Mouse (Mus musculus) midbrain, embryonic 14.5 days (tissue): ENCODE results near the gene Hivep2. TPM values are rescaled to one million over a fixed set of nuclear protein-coding genes. Genes with fewer than 3 reads are reported as not detected.

Experiments
- ATAC-seq: fragments of 200-750 bp; cut with Nextera tagmentation; 2 replicates; pipeline ENCODE4 v1.8.0; 2017; ENCODE audit warnings: moderate number of reproducible peaks, moderate library complexity; ENCODE audit not compliant: low FRiP score, low TSS enrichment
- DNase-seq: peaks from one replicate; pipeline ENCODE4 v3.0.0-alpha.2; 2015
- H3K27ac ChIP-seq: fragments of 300-500 bp; sonication (generic); replicated peaks from 2 replicates; pipeline ENCODE4 v1.5.1; 2014; ENCODE audit warnings: mild to moderate bottlenecking, low read depth, low read length, moderate library complexity
- H3K27me3 ChIP-seq: fragments of 300-500 bp; sonication (generic); 2 replicates; pipeline ENCODE4 v1.6.1; 2014; ENCODE audit warnings: low read length, control low read depth, mixed read lengths; ENCODE audit not compliant: control insufficient read depth, insufficient read depth
- H3K36me3 ChIP-seq: fragments of 300-500 bp; sonication (generic); 2 replicates; pipeline ENCODE4 v1.6.1; 2014; ENCODE audit warnings: low read length, control low read depth; ENCODE audit not compliant: control insufficient read depth, insufficient read depth
- H3K4me1 ChIP-seq: fragments of 300-500 bp; sonication (generic); 2 replicates; pipeline ENCODE4 v1.6.1; 2014; ENCODE audit warnings: mild to moderate bottlenecking, antibody characterized with exemption, low read length, control low read depth; ENCODE audit not compliant: control insufficient read depth, insufficient read depth
- H3K4me2 ChIP-seq: fragments of 300-500 bp; sonication (generic); 2 replicates; pipeline ENCODE4 v1.6.1; 2014; ENCODE audit warnings: mild to moderate bottlenecking, low read length, moderate library complexity
- H3K4me3 ChIP-seq: fragments of 300-500 bp; sonication (generic); replicated peaks from 2 replicates; pipeline ENCODE4 v1.5.1; 2014; ENCODE audit warnings: low read depth, low read length
- H3K9ac ChIP-seq: fragments of 300-500 bp; sonication (generic); replicated peaks from 2 replicates; pipeline ENCODE4 v1.6.1; 2014; ENCODE audit warnings: mild to moderate bottlenecking, low read length, moderate library complexity
- H3K9me3 ChIP-seq: fragments of 300-500 bp; sonication (generic); 2 replicates; pipeline ENCODE4 v1.6.1; 2016; ENCODE audit warnings: low read length, control low read depth, mixed read lengths; ENCODE audit not compliant: control insufficient read depth
- WGBS: fragments of 180-500 bp; shearing (Covaris S2); extraction: QIAGEN DNeasy Blood & Tissue Kit; methylation state at CpG from one replicate; pipeline ENCODE4 v1.1.7; 2014; 5-methylcytosine and 5-hydroxymethylcytosine counted together
- polyA plus RNA-seq: library from polyadenylated mRNA; unstranded; fragments of >200 nt; fragmentation: Nextera tagmentation; extraction: Ambion mirVana; gene quantifications from 2 replicates; pipeline ENCODE4 v1.2.1, GENCODE M21; 2014

Gene Hivep2
- polyA plus RNA-seq, 1 experiment from 2014 or later = 12.8 TPM

DNA sequence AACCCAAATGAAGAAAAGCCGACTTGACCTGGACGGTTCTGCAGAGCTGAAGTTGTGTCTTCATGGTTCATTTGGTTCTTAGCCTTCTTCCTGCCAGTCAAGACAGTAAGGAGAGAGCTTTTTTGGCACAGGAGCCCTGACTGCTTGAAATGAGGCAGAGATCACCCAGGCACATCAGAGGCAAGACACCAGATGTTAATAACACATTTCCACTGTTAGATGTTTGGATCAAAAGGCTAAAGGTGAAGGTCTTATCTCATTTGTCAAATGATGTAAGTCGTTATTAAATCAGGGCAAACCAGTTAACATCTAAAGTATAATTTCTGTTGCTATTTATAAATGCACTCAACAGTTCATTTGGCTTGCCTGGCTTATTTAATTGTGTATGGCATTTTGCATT, 22.2 kb upstream of the Hivep2 start:
- DNase-seq (no peak), ATAC-seq (no peak)
- H3K4me1 ChIP-seq = no peaks in the 10 kb centered on the region

DNA sequence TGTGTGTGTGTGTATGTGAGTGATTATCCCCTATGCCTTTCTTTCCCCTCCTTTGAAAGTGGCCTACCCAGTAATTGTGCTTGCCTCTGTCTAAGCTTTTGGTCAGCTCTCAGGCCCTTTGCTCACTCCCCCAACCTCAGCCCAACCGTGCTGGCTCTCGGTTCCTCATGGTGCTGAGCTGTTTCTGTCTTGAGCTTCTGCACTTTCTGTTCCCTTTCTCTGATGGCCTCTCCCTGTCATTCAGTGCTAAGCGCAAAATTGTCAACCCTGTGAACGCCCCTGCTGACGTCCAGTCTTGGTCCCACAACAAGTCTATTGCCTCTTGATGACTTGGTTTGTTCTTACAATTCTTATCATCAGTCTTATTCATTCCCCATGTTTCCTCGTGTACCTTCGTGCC, 19.4 kb upstream of the Hivep2 start:
- no peak for ATAC-seq
- 82% methylated on average over 7 of the region's 7 CpGs for WGBS
- Histone ChIP-seq H3K9me3 (no peaks in the 10 kb centered on the region), H3K27ac (no peak overlapping the region), H3K27me3 (no peaks in the 10 kb centered on the region), H3K4me3 (no peak overlapping the region), H3K4me2 (no peak overlapping the region), H3K9ac (no peak overlapping the region), H3K4me1 (no peaks in the 10 kb centered on the region), H3K36me3 (no peaks in the 10 kb centered on the region)
- no peak for DNase-seq

More for the DNA sequence above, 22.2 kb upstream of the Hivep2 start:
- Histone ChIP-seq H3K27ac (no peak overlapping the region), H3K4me3 (no peak overlapping the region), H3K36me3 (no peaks in the 10 kb centered on the region), H3K9ac (no peak overlapping the region), H3K4me2 (no peak overlapping the region), H3K9me3 (no peaks in the 10 kb centered on the region), H3K27me3 (no peaks in the 10 kb centered on the region)
- WGBS = 64% methylated on average over 3 of the region's 3 CpGs

DNA sequence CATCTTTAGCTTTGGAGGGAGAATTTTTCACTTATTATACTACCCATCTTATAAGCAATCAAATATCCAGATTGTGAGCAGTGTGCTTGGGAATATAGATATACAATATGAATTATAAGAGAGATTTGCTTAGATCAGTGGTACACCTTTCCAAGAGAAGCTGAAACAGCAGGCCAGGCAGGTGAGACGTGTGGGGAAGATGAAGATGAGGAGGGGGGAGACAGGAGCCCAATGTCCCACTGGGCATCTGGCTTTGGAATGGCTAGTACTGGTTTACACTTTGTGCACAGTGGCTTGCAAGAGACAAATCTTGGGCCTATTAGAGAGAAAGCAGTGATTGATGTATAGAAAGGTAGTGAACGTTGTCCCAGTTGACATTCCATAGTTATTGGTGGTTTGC, 2.9 kb upstream of the Hivep2 start:
- Histone ChIP-seq H3K4me2 (no peak overlapping the region), H3K27ac (no peak overlapping the region), H3K27me3 (0 out of 2 replicates have a peak, but pooled peaks cover 6% of the 10 kb centered on the region), H3K9me3 (no peaks in the 10 kb centered on the region), H3K4me3 (no peak overlapping the region), H3K36me3 (no peaks in the 10 kb centered on the region), H3K4me1 (no peaks in the 10 kb centered on the region), H3K9ac (no peak overlapping the region)
- DNase-seq = no peak
- no peak for ATAC-seq
- WGBS = 77% methylated on average over 2 of the region's 2 CpGs

DNA sequence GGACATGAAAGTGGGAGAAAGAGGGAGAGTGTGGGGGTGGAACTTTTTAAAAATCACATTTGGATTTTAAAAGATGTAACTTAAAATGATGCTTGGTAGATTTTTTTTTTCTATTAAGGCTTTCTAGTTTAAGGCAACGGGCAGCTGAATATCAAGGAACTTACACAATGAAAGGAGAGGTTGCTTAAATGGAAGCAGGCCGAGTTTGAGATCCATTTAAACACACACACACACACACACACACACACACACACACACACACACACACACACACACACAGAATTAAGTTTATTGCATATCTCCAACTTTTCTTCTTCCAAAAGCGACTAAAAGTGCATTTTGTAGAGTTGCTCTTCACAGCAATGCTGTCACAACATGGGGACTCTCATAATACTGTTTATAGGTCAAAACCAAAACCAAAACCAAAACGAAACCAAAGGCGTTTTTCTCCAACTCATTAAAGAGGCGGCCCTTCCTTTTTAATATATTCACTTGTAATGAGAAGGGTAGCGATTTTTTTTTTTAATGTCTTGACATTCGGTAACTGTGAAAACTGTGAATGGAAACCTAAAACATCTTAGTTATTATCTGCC, 1.9 kb upstream of the Hivep2 start:
- Histone ChIP-seq H3K4me1 (no peaks in the 10 kb centered on the region), H3K9ac (no peak overlapping the region; the same call in 1 of the 2 replicates), H3K27me3 (0 out of 2 replicates have a peak, but pooled peaks cover 6% of the 10 kb centered on the region), H3K36me3 (no peaks in the 10 kb centered on the region), H3K4me3 (peak overlapping the region; percentile 60), H3K27ac (no peak overlapping the region), H3K4me2 (peak overlapping the region; percentile 100), H3K9me3 (no peaks in the 10 kb centered on the region)
- ATAC-seq (no peak), DNase-seq (no peak)
- 7% methylated on average over 8 of the region's 8 CpGs for WGBS

DNA sequence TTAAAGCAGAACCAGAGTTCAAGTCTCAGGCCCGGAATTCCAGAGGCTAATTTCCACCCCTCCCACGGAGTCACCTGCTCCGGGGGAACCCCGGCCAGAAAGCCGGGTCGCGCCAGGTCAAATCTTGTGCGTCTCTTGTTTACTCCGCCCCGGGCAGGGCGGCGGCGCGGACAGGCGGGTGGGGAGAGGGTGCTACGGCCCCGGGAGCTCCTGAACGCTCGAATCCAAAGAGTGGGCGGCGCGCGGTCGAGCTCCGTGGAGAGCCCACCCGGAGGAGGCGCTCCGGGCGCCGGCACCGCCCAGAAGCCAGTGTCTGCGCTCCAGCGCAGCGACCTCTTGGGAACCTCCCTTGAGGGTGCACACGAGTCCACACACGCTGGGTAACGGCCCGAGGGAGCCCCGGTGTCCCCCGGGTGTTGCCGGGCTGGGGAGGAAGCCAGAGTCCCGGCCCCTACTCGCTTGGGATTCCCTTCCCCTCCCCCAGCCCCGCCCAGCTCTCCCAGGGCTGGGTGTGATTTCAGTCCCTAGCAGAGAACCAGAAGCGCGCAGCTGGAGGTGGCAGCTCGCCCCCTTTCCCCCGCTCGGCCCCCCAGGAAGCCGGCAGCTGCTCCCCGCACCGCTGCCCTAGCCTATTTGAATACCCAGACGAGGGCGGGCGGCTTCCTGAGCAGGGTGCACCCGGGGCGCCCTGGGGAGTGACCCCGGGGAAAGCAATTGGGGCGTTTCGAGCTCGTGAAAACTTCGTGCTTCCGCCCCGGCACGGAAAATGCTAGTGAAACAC, 1.2 kb upstream of the Hivep2 start:
- ATAC-seq (peak; percentile 4), DNase-seq (peak; percentile 71)
- peak overlapping the region; percentile 60 for H3K4me3 ChIP-seq
- H3K9ac ChIP-seq = peak overlapping the region; percentile 82
- H3K27me3 ChIP-seq = 0 out of 2 replicates have a peak, but pooled peaks cover 6% of the 10 kb centered on the region
- no peaks in the 10 kb centered on the region for H3K4me1 ChIP-seq
- H3K27ac ChIP-seq = peak overlapping the region; percentile 96
- no peaks in the 10 kb centered on the region for H3K36me3 ChIP-seq
- peak overlapping the region; percentile 100 for H3K4me2 ChIP-seq
- WGBS = under 1% methylated on average over 65 of the region's 65 CpGs
- H3K9me3 ChIP-seq = no peaks in the 10 kb centered on the region

DNA sequence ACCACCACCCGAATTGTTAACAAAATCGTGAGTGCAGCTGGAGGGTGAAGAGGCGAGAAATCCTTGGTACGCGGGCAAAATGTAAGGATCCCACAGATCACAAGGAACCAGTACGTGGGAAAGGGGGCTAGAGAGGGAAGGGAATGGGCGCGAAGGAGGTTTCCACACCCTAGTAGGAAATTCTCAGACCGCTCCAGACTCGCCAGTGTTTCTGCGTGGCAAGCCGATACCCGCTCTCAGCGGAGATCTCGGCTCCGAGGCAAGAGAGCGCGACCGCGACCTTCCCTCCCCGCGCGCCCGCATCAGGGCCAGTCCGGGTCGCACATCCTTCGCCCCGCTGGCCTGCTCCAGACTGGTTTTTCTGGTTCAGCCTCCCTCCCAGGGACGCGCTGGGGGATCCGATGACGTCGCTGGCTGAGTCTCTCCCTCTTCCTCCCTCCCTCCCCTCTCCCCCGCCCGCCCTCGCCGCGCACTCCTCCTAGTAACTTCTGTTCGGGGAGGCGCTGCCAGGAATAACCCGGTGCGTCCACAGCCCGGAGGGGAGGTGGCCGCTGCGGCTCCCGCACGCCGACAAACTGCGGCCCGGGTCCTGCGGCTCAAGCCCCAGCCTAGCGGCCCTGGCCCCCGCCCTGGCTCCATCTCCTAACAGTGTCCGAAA, 430 bp upstream of the Hivep2 start:
- ATAC-seq (peak; percentile 68), DNase-seq (peak; percentile 90)
- Histone ChIP-seq H3K36me3 (no peaks in the 10 kb centered on the region), H3K4me3 (peak overlapping the region; percentile 60), H3K9ac (peak overlapping the region; percentile 82), H3K27ac (peak overlapping the region; percentile 96), H3K4me1 (no peaks in the 10 kb centered on the region), H3K9me3 (no peaks in the 10 kb centered on the region), H3K4me2 (peak overlapping the region; percentile 100), H3K27me3 (0 out of 2 replicates have a peak, but pooled peaks cover 6% of the 10 kb centered on the region)
- WGBS = under 1% methylated on average over 52 of the region's 54 CpGs

DNA sequence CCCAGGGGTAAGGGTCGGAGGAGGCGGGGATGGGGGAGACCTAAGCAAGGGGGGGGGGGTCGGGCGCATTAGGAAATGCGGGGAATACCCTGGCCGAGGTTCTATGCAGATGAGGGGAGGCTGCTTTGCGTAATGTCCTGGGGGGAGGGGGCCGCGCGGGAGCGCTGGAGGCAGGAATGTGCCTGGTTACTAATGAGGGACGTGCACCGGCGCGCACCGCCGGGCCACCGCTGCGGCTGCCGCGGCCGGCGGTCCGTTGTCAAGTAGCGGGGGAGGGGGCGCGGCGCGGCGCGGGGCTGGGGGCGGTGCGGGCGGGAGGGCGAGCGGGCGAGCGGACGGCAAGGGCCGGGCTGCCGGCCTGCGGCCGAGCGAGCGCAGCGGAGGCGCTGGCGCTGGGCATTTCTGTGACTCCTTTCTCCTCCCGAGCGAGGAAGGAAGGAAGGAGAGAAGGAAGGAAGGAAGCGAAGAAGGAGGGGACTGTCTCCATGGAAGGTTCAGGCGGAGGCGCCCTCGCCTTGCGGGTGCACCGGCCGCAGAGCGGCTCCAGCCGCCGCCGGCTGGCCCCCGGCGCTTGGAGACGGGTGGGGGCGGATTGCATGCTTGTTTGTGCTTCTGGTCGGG, 1.1 kb downstream of the Hivep2 start:
- H3K4me1 ChIP-seq = no peaks in the 10 kb centered on the region
- peak overlapping the region; percentile 82 for H3K9ac ChIP-seq
- peak; percentile 65 for ATAC-seq
- peak overlapping the region; percentile 96 for H3K27ac ChIP-seq
- no peaks in the 10 kb centered on the region for H3K36me3 ChIP-seq
- 0 out of 2 replicates have a peak, but pooled peaks cover 6% of the 10 kb centered on the region for H3K27me3 ChIP-seq
- no peaks in the 10 kb centered on the region for H3K9me3 ChIP-seq
- peak overlapping the region; percentile 100 for H3K4me2 ChIP-seq
- DNase-seq = peak; percentile 85
- 1% methylated on average over 57 of the region's 66 CpGs for WGBS
- H3K4me3 ChIP-seq = peak overlapping the region; percentile 60

DNA sequence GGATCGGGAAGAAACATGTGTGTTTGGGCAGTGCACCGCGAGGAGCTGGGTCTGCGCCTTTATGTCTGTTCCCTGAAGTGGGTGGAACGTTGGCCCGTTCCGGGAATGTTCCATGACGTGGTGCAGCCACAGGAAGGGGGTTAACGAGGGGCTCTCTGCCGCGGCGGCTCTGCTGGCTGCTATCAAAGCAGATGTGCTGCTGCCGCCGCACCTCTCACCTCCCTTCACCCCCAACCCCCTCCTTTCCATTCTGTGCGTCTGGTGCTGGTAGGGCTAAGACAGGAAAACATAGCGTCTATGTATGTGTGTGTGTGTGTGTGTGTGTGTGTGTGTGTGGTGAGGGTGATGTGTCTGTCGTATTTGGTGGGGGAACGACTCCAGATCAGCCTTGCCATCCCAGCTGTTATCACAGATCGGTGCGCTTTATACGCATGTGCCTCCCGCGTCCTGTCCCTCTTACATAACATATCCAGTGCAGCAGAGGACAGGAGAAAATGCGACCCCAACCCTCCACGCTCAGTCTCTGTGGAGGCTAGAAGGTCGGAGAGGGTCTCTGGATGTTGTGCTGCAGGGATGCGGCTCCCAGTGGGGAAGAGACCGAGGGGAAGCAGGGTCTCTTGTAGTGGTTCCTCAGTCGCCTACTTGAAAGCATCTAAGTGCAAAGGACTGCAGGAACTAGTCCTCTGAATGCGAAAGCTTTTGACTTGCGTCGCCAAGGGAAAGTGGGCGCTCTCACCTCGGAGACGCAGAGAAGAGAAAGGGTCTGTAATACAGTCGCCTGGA, 1.8 kb downstream of the Hivep2 start:
- Histone ChIP-seq H3K27me3 (0 out of 2 replicates have a peak, but pooled peaks cover 6% of the 10 kb centered on the region), H3K9me3 (no peaks in the 10 kb centered on the region), H3K4me1 (no peaks in the 10 kb centered on the region), H3K36me3 (no peaks in the 10 kb centered on the region), H3K4me2 (peak overlapping the region; percentile 100), H3K9ac (peak overlapping the region; percentile 82), H3K4me3 (peak overlapping the region; percentile 60), H3K27ac (peak overlapping the region; percentile 96)
- peak; percentile 72 for ATAC-seq
- DNase-seq = peak; percentile 89
- WGBS = under 1% methylated on average over 36 of the region's 36 CpGs
